Mouse (Mus musculus) G1E (cell line): ENCODE measurements around the gene Prkcq.

Experiments
- CTCF ChIP-seq: IDR thresholded peaks from 2 replicates; pipeline ENCODE4 v1.5.1; 2012; ENCODE audit warnings: low read depth, low read length, inconsistent platforms, mixed read lengths
- TAL1 ChIP-seq: conservative IDR thresholded peaks from 2 replicates; pipeline ENCODE4 v1.6.1; 2012; ENCODE audit warnings: low read depth, low read length, inconsistent platforms, mixed read lengths

DNA sequence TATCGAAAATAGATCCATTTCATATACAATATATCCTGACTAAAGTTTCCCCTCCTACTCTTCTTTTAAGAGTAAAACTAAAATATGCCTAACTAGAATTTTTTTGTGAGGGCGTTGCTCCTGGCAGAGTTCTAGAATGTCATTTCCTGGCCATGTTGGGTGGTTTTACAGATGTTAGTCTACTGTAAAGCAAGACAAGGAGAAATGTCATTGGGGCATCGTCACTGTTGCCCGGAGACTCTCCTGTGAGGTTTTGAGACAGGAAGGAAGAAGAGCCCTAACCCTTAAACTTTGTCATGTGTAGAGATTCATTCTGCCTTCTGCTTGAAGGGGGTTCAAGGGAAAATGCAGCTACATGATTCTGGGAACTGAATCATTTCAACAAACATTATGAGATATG is 82.5 kb downstream of the Prkcq start:
- no peak for TF ChIP-seq CTCF
- TF ChIP-seq TAL1: no peak
